Mouse (Mus musculus) left cerebral cortex, postnatal 10 days (tissue): ENCODE measurements around the gene Shld2. TPM values are rescaled to one million over a fixed set of nuclear protein-coding genes. Genes with fewer than 3 reads are reported as not detected.
"Not testable (repeated sequence)": the region's sequence is repeated elsewhere in the genome, so short reads cannot be mapped to it uniquely, and the experiment has no call there.

Experiments used
- DNase-seq, 2 experiments: peaks; one replicate each; pipeline ENCODE4 v3.0.0; 2021 to 2022; ENCODE audit warnings: low spot score in 2 of 2, mixed read lengths in 1 of 2; ENCODE audit errors: extremely low spot score in 1 of 2
- intact Hi-C: fragments of 180-260 bp; cut with DNase I; formaldehyde crosslinking; loops from one replicate; pipeline ENCODE4 v1.15.1; 2025
- total RNA-seq, 2 experiments: library from RNA; stranded (reverse); gene quantifications; 2 replicates each; pipeline ENCODE4 v1.2.3; 2021

The Shld2 gene
- total RNA-seq, 2 experiments from 2014 or later: 10.4 to 11.3 TPM

GRCm38 (mm10) chr14:34327618-34328017 is 17.3 kb upstream of the Shld2 start:
- intact Hi-C loops: no loop called here
- no peak for DNase-seq

GRCm38 (mm10) chr14:34326606-34327005 is 16.3 kb upstream of the Shld2 start:
- intact Hi-C loops: no loop called here
- no peak for DNase-seq

GRCm38 (mm10) chr14:34323576-34324085 is 13.3 kb upstream of the Shld2 start:
- DNase-seq: no peak
- intact Hi-C loops: no loop called here

GRCm38 (mm10) chr14:34318113-34318512 is 7.8 kb upstream of the Shld2 start:
- intact Hi-C loops: no loop called here
- no peak for DNase-seq

GRCm38 (mm10) chr14:34317431-34317830 is 7.1 kb upstream of the Shld2 start:
- DNase-seq: no peak
- intact Hi-C loops: no loop called here

- intact Hi-C loops: no loop called here
- no peak for DNase-seq
Observed at GRCm38 (mm10) chr14:34316346-34316745, 6.1 kb upstream of the Shld2 start.

- DNase-seq: no peak
- intact Hi-C loops: no loop called here
Observed at GRCm38 (mm10) chr14:34314796-34315195, 4.5 kb upstream of the Shld2 start.

GRCm38 (mm10) chr14:34314383-34314782 is 4.1 kb upstream of the Shld2 start:
- DNase-seq, intact Hi-C loops: not testable (repeated sequence)

- DNase-seq: no peak
- intact Hi-C loops: no loop called here
Observed at GRCm38 (mm10) chr14:34313612-34314011, 3.3 kb upstream of the Shld2 start.

- intact Hi-C loops: no loop called here
Observed at GRCm38 (mm10) chr14:34312339-34313048, 2.2 kb upstream of the Shld2 start.

GRCm38 (mm10) chr14:34311691-34312090 is 1.4 kb upstream of the Shld2 start:
- no peak for DNase-seq
- intact Hi-C loops: no loop called here

More at GRCm38 (mm10) chr14:34312339-34313048, 2.2 kb upstream of the Shld2 start:
- DNase-seq: no peak

- peak; percentile 30 to 68 for DNase-seq
- intact Hi-C loops: no loop called here
Observed at GRCm38 (mm10) chr14:34311021-34311631, 833 bp upstream of the Shld2 start.

- no peak for DNase-seq
- intact Hi-C loops: no loop called here
Observed at GRCm38 (mm10) chr14:34309907-34310233, 423 bp downstream of the Shld2 start.

- no peak for DNase-seq
- intact Hi-C loops: no loop called here
Observed at GRCm38 (mm10) chr14:34309266-34309665, 1.0 kb downstream of the Shld2 start.

GRCm38 (mm10) chr14:34303265-34303680 is 7.0 kb downstream of the Shld2 start:
- peak in 1 of 2 experiments; percentile 38 for DNase-seq
- intact Hi-C loops: no loop called here

- intact Hi-C loops: no loop called here
Observed at GRCm38 (mm10) chr14:34302681-34303242, 7.5 kb downstream of the Shld2 start.

GRCm38 (mm10) chr14:34298871-34299700 is 11.2 kb downstream of the Shld2 start:
- no peak for DNase-seq
- intact Hi-C loops: no loop called here

More at GRCm38 (mm10) chr14:34302681-34303242, 7.5 kb downstream of the Shld2 start:
- no peak for DNase-seq

GRCm38 (mm10) chr14:34297634-34298033 is 12.7 kb downstream of the Shld2 start:
- intact Hi-C loops: no loop called here

GRCm38 (mm10) chr14:34297038-34297437 is 13.3 kb downstream of the Shld2 start:
- intact Hi-C loops: no loop called here
- DNase-seq: no peak

More at GRCm38 (mm10) chr14:34297634-34298033, 12.7 kb downstream of the Shld2 start:
- DNase-seq: no peak
